Mouse (Mus musculus): ENCODE data around the gene Trim63.

DNA sequence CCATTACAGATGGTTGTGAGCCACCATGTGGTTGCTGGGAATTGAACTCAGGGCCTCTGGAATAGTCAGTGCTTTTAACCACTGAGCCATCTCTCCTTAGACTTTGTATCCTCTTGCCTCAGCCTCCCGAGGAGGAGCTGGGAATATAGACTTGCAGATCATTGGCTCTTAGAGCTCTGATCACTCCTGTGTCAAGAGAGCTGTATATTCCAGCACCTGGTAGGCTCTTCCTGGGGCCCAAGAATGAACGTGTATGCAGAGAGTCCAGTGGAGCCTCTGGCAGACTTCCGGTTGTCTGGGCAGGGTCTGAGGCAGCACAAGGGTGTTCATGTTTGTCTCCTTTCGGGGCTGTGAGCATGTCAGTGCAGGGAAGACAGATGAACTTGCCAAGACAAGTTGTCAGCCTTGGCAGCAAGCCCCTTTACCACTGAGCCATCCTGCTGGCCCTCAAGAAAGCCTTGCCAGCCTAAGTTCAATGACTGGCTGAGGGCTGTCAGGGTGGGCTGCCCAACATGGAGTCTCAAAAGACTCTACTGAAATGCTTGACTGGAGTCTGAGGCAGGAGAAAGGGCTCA lies 752 bp upstream of the Trim63 start:
- TF ChIP-seq CTCF (IDR thresholded peaks at IDR 0.05; ENCODE audit: control insufficient read depth, insufficient read depth, insufficient read length) = no peak
- TF ChIP-seq FOSL1 (IDR thresholded peaks at IDR 0.05; ENCODE audit: insufficient read depth, low read length, poor library complexity, severe bottlenecking) = no peak
- no peak for TF ChIP-seq USF1 (IDR thresholded peaks at IDR 0.05; ENCODE audit: low read depth)
- no peak for TF ChIP-seq MYOG (IDR thresholded peaks at IDR 0.05; ENCODE audit: control insufficient read depth, extremely low read depth, insufficient read length)
